Mouse (Mus musculus): ENCODE measurements at regions not wholly inside any gene's neighbourhood (a gene's known extent, or its start where the extent isn't known, plus 50 kb on each side); places are given as distances from the start of the nearest gene placed in this dataset.

DNA sequence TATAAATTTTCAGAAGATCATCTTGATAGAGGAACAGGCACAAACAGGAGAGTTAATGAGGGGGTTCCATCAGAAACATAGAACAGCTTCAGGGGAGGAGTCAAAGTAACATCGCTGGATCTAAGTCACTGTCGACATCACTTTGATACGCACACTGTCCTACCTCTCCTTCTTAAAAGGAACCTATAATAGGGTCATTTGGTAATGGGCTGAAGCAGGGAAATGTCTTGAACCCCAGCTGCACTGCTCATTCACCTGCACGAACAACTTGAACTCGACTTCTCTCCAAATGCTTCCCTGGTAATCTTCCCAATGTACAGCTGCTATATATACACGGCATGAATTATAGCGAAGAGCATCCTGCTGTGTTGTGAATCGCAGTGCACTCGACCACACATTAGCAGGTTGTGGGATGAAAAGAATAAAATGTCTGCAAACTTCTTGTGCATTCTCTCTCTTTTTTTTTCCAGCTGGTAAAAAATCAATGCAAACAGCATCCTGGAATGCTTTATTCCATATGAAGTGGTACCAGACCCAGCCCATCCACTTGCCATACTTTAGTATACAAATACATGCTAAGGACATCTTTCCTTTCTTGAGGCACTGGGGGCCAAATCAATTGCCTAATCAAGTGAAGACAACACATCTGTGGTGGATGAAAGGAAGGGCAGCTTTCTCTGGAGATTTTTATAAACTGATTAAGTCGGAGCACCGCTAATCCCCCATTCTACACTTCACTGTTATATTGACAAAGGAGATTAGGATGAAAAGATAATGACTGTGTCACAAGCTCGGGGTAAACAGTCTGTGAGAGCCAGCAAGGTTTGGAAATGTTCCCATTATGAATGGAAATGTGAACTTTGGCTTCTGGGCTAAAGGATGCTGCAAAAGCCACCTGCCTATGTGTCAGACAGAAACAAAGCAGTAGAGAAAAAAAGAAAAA is 325.6 kb upstream of the Itga1 start:
- no peak for DNase-seq (ENCODE audit: low spot score in 2 of 2)

DNA sequence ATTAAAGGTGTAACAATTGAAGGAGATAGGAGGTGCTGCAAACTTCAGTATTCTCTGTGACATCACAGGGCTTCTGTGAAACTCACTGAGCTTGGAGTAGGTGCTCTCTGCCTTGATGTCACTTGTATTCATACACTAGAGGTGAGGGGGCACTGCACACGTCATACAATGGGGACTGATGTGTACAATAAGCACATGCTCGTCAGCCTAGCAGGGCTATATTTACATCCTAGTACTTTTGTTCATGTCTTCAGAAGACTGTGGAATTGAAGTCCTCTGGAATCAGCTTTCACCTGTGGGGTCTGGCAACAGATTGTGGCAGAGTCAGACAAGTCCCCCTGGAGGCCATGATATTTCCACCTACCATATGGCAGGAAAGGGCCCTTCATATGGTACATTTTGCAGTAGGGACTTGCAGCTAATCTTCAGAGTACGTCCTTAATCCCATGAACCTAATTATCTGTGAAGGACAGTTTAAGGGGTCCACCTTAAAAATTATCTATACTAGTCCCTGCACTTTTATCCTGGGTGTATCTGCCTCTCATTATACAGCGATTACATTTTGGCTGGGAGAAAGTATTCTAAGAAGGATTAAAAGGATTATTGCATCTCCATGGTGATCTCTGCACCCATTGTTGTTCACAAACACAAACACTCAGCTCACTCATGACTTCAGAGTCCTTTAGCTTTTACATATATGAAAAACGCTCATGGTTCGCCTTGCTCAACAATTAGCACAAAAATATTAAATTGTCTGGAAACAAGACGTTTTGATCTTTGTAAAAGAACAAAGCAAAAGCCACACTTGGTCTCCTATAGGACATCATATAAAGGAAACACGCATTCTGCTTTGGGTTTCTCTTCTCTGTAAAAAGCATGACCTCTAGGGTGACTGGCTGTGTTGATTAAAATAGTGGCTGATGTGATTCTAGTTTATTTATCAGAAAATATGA is 324.1 kb upstream of the Itga1 start:
- no peak for DNase-seq (ENCODE audit: low spot score in 2 of 2)

DNA sequence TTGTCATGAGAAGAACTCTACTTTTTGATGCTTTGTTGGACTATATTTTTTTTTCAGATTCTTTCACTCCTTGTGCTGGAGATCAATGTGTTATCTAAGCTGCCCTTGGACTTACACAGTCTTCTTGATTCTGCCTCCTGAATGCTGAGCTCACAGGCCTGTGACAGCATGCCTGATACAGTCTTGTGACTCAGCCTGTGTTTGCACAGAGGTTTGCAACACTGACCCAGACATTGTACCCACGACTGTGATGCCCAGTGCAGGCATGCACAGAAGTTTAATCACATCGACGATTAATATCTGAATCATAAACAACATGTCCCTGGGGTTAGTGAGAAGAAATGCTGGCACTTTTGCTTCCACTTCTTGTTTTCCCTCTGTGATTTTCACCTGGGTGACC is 322.0 kb upstream of the Itga1 start:
- no peak for DNase-seq (ENCODE audit: low spot score in 2 of 2)

DNA sequence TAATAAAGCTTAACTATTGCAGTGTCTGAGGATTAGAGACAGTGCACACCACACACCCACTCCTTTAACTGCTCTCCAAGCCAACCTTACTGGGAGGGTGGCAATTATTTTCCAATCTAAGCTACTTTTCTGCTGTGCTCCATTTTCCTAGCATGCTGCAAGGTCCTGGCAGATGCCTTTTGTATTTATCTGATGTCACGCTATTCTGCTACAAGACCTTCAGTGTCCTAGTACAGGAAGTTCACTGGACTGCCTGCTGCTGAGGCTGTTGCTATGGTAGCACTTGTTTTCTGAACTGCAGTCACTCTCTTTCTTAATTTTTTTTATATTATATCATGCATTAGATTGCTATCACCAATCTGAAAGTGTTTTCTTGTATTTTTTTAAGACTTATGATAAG is 319.7 kb upstream of the Itga1 start:
- no peak for DNase-seq (ENCODE audit: low spot score in 2 of 2)

DNA sequence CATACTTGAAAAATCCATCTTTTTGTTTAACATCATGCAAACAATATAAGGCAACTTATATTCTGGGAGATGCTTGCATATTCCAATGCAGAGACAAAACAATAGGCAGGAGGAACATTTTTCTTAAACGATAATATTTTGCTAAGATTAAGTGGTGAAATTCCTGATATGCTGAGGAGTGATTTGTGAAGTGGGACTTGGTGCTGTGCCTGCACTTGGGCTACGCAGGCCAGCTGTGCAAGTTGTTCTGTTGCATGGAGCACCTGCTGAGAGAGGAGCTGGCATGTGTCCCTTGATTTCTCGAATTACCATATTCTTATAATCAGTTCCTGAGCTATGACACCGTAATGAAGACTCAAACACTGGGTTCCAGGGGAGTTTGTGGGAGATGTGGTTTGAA is 316.1 kb upstream of the Itga1 start:
- DNase-seq (ENCODE audit: low spot score in 2 of 2) = no peak

DNA sequence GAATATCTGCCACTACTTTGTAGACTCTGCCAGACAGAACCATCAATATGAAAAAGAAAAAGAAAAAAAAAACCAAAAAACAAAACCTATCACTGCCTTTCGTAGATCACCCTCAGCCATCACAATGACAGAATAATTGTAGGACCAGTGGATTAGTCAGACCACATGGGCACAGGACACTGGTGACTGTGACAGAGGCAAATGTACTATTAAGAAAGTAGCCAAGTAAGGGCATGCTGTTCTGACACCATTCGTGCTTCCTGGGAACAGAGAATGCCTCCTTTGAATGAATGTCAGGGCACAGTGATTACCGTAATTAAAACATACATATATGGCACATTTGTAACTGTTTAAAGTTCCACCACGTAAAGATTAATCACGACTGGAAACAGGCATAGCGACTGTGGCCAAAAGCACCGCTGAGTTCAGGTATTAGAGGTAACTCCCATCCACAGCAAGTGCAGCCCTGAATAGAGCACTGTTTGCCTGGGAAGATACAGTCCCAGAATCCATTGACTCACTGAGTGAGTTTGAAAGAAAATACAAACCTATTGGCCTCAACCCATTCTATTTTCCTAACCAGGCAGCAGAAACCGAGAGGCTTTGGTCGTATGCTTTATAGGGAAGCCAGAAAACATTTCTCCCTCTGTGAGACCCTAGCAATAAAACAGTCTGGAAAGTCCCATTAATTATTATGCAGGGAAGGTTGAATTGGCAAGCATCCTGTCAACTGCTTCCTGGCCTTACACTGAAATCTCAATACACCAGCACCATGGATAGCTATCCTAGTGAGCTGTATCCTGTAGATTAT is 312.2 kb upstream of the Itga1 start:
- DNase-seq (ENCODE audit: low spot score in 2 of 2) = no peak

DNA sequence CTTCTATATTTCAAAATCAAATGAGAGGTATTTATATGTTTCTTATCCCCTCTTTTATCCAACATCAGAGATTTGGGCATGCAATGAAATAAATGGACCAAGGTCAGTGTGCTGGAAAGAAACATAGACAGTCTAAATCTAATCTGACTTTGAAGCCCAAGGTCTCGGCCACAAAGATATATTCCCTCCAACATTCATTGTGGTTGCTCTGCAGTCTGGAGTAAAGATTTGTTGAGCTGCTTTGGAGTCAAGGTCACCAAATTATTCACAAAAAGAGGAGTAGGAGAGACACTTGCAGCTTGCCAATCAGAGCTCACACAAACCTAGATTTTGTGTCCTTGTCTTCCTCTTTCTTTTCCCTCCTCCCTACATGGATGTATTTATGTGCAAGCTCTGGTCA is 304.2 kb upstream of the Itga1 start:
- DNase-seq (ENCODE audit: low spot score in 2 of 2) = no peak

DNA sequence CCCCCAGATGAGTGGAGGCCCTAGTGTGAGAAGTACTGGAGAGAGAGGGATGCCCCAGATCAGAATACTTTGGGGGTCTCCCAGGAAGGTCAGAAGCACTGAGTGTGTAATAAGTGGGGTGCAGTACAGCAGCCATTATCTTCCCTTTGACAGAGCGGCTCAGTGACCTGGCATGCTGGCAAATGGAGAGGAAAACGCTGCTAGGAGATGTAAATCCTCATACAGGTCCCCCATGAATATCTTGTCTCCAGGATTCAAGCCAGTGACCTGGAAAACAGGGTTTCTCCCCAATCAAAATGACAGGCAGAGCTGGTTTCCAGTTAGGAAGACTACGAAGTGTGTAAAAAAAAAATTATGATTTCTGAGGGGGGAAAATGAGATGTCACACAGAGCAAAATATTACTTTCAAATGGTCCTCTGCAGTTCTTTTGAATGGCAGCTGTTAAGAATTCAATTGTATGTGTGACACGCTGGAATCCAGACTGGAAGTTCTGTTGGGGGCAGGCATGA is 299.0 kb upstream of the Itga1 start:
- no peak for DNase-seq (ENCODE audit: low spot score in 2 of 2)

DNA sequence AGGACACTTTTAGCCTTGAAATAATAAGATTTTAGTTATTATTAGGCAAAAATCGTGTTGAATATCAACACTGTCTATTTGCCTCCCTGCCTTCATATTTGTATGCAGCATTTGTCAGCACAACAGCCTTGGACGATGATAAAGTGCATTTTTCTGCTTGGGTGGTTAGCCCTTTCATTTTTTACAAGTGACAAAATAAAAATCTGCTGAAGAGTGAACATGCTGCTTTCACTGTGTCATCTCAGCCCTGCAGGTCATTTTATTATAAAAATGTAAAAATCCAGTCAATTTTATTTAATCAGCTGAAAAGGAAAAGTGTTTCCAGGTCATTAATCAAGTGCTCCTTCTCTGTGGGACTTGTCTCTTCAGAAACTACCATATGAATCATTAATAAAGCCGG is 277.9 kb upstream of the Itga1 start:
- no peak for DNase-seq (ENCODE audit: low spot score in 2 of 2)

DNA sequence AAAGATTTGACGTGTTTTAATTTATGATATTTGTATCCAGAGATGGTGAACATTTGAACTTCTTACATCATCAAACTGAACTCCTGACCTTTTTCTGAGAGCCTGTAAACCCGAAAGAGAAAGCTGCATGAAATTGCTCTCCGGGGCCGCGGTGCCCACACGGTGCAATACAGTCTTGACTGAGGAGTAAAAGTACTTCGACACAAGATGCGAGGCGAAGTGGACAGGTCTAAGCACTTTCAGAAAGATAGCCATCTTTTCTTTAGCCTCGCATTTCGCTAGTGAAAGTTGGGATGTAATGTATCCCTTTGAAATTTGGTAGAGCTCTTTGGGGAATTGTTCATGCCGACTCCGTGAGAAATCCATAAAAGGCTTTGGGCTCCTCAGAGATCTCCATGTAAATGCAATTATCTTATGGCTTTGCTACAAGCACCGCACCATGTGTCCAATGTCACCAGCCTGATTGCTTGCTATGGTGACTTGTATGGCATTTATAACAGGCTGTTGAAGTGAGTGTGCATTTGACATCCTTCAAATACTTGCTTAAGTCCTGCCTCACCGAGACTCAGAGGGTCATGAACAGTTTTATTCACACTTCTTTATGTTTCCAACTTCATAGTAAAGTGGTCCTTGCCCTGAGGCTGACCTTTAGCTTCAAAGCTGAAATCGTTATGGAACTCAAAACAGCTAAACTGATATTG is 274.6 kb upstream of the Itga1 start:
- no peak for DNase-seq (ENCODE audit: low spot score in 2 of 2)

DNA sequence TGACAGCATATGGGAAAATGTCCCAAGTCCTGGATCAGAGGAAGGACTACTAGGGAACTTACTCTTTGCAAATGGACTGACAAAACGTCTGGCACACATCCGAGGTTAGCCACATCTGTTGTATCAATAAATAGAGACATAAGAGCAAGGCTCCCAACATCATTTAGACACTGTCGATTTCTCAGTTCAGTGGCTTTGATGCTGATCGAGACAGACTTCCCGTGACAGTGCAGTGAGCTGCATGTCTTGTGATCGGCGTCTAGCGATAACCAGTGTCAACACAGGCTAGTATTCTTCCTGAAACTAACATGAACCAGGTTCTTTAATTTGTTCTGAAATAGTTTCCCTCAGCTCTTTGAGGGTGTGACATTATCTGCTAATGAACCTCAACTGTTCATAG is 259.7 kb upstream of the Itga1 start:
- DNase-seq (ENCODE audit: low spot score in 2 of 2) = no peak

DNA sequence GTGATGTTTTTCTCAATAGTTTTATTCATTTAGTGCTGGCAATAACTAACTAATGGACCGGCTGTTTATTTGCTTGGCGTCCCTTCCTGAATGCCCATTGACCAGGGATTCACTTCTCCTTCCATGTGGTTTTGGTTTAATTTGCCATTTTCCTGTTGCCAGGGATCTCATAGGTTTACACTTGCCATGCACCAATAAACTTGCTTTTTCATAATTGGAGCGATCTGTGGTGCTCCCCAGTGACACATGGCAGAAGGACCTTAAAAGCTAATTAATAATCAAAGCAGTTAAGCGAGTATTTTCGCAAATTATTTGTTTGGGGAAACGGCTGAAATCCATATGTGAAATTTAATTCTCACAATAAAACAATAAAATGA is 245.2 kb upstream of the Itga1 start:
- DNase-seq (ENCODE audit: low spot score in 2 of 2) = no peak

DNA sequence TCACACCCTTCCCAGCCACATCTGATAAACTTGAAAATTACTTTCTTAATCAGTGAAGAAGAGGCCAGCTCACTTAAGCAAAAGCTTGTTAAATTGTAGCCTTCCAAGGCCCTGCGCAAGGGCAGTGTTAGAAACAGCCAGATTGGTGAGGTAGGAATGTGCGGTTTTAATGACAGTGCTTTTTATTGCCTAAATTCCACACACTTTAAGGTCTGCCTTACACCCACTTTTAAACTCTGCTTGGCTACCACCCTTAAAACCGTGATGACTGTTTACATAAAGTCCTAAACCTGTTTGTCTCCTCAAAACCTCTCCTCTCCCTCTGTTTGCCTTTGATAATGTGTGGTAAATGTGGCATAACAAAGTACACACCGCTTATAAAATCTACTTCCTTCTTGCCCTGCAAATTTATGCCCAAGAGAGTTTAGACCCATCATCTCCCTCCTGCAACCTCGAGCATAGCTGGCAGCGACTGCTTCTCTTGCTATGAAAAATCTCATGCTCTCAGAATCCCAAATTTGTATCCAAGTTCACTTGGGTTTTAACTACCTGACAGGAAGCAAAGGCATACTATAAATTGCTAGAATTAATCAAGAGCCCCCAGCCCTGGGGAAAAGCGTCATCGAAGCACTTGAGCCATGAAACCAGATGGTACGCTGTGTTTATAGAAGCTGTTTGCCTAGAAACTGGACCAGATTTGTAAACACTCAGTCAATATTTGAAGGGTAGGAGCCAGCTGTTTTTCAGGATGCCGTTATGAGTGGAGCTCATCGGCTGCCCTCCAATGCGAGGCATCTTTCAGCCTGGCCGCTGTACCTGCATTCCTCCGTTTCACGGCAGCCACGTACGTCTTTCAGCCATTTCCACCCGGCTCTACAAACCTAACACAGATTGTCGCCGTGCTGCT is 244.6 kb upstream of the Itga1 start:
- no peak for DNase-seq (ENCODE audit: low spot score in 2 of 2)

DNA sequence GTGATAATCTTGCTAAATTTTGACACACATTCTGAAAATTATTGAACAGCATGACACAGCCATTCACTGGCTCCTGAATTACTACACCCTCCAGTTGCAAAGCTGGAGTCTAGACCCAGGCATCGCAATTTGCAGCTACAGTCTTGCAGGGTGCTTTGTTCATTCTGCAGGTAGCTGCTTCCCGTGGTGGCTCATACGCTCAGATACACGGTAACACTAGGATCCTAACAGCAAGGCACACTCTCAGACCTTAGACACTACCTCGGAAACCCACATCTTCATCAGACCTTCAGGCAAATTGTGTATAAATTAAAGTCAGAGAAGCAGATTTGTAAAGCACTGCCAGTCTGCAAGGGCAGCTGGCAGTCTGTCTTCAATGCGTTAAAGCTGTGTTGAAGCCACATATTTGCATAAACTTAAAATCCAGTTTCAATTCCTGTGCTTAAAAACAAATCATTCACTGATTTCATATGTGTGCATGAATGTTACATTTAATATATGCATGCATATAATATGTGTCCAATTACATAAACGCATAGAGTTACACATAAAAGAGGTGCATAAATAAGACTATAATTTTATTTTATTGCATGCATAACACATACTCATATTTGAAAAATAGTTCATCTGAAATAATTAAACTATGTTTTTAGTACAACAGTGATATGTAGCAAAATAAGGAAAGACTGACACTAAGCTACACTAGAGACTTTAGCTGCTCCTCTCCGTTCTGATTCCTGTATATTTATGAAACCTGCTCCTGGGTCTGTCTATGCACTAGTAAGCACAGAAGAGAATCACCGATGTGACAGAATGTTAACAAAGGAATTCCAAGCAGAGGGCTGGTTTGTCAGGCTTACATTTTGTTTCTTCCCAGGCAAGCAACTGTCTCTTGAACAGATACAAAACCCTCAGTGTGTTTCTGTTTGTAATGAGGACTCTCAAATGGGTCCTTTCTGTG is 227.5 kb upstream of the Itga1 start:
- no peak for DNase-seq (ENCODE audit: low spot score in 2 of 2)

DNA sequence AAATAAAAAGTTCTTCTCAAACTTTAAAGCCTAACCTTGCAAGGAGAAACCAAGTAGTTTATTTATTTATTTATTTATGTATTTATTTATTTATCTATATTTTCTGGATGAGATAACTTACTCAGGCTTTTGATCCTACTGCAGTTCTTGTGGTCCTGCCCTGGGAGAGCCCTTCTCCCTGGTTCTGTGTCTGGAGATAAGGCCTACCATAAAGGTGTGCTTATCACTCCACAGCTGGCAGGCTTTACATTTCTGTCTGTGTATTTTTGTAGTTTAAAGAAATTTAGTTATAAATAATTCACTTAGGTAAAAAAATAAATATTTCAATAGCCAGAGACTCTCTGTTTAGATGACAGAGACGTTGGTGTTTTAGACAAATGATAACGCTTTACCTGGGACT is 224.5 kb upstream of the Itga1 start:
- no peak for DNase-seq (ENCODE audit: low spot score in 2 of 2)

DNA sequence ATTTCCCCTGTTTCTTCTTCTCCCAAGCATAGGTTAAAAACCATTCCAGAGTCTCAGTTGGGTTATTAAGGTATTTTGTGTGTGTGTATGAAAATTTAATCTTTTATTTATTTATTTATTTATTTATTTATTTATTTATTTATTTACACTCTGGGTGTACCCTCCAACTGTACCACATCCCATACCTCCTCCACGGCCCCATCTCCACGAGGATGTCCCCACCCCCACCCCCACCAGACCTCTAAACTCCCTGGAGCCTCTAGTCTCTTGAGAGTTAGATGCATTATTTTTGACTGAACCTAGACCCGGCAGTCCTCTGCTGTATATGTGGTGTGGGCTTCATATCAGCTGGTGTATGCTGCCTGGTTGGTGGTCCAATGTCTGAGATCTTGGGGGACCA is 214.9 kb upstream of the Itga1 start:
- no peak for DNase-seq (ENCODE audit: low spot score in 2 of 2)

DNA sequence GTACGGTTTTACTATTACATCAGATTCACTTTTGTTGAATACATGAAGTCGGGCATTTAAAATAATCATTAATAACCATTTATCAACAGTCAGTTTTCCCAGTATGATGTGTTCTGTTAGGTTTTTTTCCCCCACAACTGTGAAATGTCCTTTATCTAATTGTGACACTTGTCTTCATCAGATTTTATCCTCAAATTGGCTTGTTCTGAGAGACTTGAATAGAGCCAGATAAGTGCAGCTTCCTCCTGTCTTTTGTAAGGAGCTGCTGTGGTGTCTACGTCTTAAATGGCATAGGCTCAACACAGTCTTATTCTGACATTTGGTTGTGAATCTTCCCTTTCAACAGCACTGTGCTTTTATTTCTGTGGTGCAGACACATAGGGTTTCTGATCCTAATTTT is 206.8 kb upstream of the Itga1 start:
- no peak for DNase-seq (ENCODE audit: low spot score in 2 of 2)

DNA sequence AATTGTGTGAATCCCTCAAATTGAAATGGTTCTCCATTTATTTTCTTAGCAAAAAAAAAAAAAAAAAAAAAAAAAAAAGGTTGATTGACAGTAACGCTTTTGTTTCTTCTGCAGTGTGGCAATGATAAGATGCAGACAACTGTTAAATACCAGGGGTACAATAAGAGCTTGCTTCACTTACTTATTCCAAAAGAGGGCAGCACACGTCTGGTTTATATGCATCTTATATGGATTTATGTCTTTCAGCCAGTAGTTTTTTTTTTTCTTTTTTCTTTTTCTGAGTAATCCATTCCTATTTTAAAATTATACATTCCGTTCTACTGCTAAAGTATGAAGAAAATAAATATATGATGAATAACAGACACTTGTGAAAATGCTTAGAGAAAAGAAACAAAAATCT is 185.6 kb upstream of the Itga1 start:
- no peak for DNase-seq (ENCODE audit: low spot score in 2 of 2)

DNA sequence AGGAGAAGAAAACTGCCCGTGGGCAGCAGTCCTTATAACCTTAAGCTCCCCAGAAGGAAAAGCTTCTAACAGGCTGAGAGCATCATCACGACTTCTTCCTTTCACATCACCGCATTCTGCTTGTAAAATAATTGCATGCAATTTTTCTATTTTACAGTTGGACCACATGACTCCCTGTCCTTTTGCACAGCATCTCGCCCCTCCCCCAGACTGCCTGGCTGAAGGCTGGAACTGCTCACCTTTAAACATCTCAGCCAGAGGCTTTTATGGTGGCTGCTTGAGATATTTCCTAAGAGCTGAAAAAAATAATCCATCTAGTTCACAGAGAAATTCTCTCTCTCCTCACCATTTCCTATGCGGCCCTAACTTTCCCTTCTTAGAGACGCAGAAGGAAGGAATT is 164.4 kb upstream of the Itga1 start:
- no peak for DNase-seq (ENCODE audit: low spot score in 2 of 2)

Data from spleen, postnatal 4 days (tissue).